ENCODE assay signal across 8 mouse cellular contexts in the genomic region with DNA sequence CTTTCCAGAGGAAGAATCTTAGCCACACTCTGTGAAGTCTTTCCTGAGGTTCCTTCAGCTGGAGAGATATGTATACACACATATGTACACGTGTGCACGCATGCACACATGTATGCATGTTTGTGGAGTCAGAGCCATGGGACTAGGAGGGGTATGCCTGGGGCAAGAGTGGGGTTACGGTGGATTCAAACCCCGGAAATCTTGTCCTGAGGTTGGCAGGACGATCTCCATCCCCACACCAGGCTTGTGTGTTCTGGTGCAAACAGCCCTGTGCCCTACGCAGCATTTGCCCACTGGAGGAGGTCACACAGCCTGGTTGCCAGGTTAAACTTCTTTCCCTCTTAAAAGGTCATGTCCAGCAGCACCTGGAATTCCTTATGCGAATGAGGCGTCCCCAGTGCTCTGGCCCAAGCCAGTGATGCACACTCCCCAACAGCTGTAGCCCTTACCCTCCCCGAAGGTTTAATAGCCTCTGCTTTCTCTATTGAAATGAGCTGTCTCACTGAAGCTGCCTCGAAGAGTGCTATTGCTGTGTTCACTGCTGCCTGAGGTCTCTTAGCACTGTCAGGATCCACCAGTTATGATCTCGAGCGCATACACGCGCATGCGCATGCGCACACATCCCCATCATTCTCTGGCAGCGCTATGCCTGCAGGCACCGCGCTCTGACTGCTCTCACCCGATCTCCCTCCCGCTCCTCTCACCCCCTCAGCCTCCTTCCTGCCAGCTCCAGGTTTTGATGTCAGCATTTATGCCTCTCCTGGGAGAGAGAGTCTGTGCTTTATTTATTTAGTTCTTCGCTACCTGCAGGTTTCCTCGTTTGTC.
DNase-seq lines count a peak whose midpoint lies in the region; ATAC-seq and TF ChIP-seq lines count a peak whose summit lies in the region.

No protein-coding gene starts in this region.

- H3K9me3 ChIP-seq in kidney, embryonic 16.5 days (ENCODE audit: low read length) = no peaks in the 10 kb centered on the region
- no peaks in the 10 kb centered on the region for H3K9me3 ChIP-seq in limb, embryonic 14.5 days (ENCODE audit: control insufficient read depth, low read length)
- H3K9me3 ChIP-seq in neural tube, embryonic 13.5 days = no peaks in the 10 kb centered on the region

- no peak overlapping the region for H3K27ac ChIP-seq in kidney, embryonic 16.5 days (ENCODE audit: low read length)
- no peak overlapping the region for H3K27ac ChIP-seq in limb, embryonic 14.5 days (replicated peaks; ENCODE audit: low read depth, low read length)
- peak overlapping the region; percentile 92 for H3K27ac ChIP-seq in neural tube, embryonic 13.5 days (replicated peaks)

- peak; percentile 46; the same call in 1 of the 2 replicates for ATAC-seq in kidney, embryonic 16.5 days (ENCODE audit: low FRiP score, low TSS enrichment)
- ATAC-seq in limb, embryonic 14.5 days (ENCODE audit: low FRiP score, low read depth) = 0 out of 2 replicates have a peak, but pooled peaks have one; percentile 50
- peak; percentile 94 for ATAC-seq in neural tube, embryonic 13.5 days (ENCODE audit: low read depth)

- 68% methylated on average over 23 of the region's 23 CpGs for WGBS in kidney, embryonic 16.5 days
- WGBS in limb, embryonic 14.5 days = 53% methylated on average over 23 of the region's 23 CpGs
- WGBS in neural tube, embryonic 13.5 days = 52% methylated on average over 23 of the region's 23 CpGs

- no peak overlapping the region for H3K9ac ChIP-seq in kidney, embryonic 16.5 days (replicated peaks; ENCODE audit: low read length)
- H3K9ac ChIP-seq in limb, embryonic 14.5 days (ENCODE audit: low read depth, low read length, severe bottlenecking) = no peak overlapping the region
- H3K9ac ChIP-seq in neural tube, embryonic 13.5 days = peak overlapping the region; percentile 53; the same call in 1 of the 2 replicates

- peak; percentile 33 for DNase-seq in gastrocnemius, postnatal 14 days
- no peak for DNase-seq in gastrocnemius, postnatal 25 days
- peak; percentile 85 to 86 for DNase-seq in cerebellum, postnatal 14 days
- peak; percentile 53 to 56 for DNase-seq in frontal cortex, postnatal 14 days (ENCODE audit: low spot score in 2 of 2)
- peak; percentile 28 for DNase-seq in limb, embryonic 14.5 days (ENCODE audit: low spot score)
- peak; percentile 77 for DNase-seq in thymus, postnatal 14 days

- no peak overlapping the region for H3K4me3 ChIP-seq in kidney, embryonic 16.5 days (ENCODE audit: low read length)
- no peak overlapping the region for H3K4me3 ChIP-seq in limb, embryonic 14.5 days (replicated peaks; ENCODE audit: low read length)
- H3K4me3 ChIP-seq in neural tube, embryonic 13.5 days = peak overlapping the region; percentile 13; the same call in 1 of the 2 replicates

- peak overlapping the region; percentile 20; the same call in 1 of the 2 replicates for H3K4me2 ChIP-seq in kidney, embryonic 16.5 days (replicated peaks; ENCODE audit: low read depth, low read length)
- H3K4me2 ChIP-seq in limb, embryonic 14.5 days (replicated peaks; ENCODE audit: low read depth, low read length, severe bottlenecking) = peak overlapping the region; percentile 3; the same call in 1 of the 2 replicates
- H3K4me2 ChIP-seq in neural tube, embryonic 13.5 days = peak overlapping the region; percentile 46

- peaks cover 4% of the 10 kb centered on the region; the same call in 1 of the 2 replicates for H3K4me1 ChIP-seq in kidney, embryonic 16.5 days (ENCODE audit: insufficient read depth, low read length)
- H3K4me1 ChIP-seq in limb, embryonic 14.5 days (ENCODE audit: control insufficient read depth, insufficient read depth, low read length) = no peaks in the 10 kb centered on the region
- peaks cover 13% of the 10 kb centered on the region for H3K4me1 ChIP-seq in neural tube, embryonic 13.5 days (replicated peaks)

- H3K36me3 ChIP-seq in kidney, embryonic 16.5 days (ENCODE audit: insufficient read depth, low read length) = peaks cover 14% of the 10 kb centered on the region
- peaks cover 42% of the 10 kb centered on the region for H3K36me3 ChIP-seq in limb, embryonic 14.5 days (ENCODE audit: control insufficient read depth, insufficient read depth, low read length)
- peaks cover 16% of the 10 kb centered on the region for H3K36me3 ChIP-seq in neural tube, embryonic 13.5 days

- intact Hi-C loops in gastrocnemius, postnatal 14 days (cut with DNase I; ENCODE audit: low total_unique reads) = no loop called here

- TF ChIP-seq POLR2A in limb, embryonic 14.5 days (IDR thresholded peaks at IDR 0.05; ENCODE audit: borderline replicate concordance, extremely low read depth, insufficient read depth, insufficient read length) = no peak

- no peaks in the 10 kb centered on the region for H3K27me3 ChIP-seq in kidney, embryonic 16.5 days (ENCODE audit: insufficient read depth, low read length)
- H3K27me3 ChIP-seq in limb, embryonic 14.5 days (ENCODE audit: control insufficient read depth, insufficient read depth, low read length) = no peaks in the 10 kb centered on the region
- no peaks in the 10 kb centered on the region for H3K27me3 ChIP-seq in neural tube, embryonic 13.5 days
